Mouse (Mus musculus): ENCODE results near the gene Kcnip4. TPM values are rescaled to one million over a fixed set of nuclear protein-coding genes. Genes with fewer than 3 reads are reported as not detected.

The Kcnip4 gene
- not detected for polyA plus RNA-seq (2017; shearing (Covaris generic))

DNA sequence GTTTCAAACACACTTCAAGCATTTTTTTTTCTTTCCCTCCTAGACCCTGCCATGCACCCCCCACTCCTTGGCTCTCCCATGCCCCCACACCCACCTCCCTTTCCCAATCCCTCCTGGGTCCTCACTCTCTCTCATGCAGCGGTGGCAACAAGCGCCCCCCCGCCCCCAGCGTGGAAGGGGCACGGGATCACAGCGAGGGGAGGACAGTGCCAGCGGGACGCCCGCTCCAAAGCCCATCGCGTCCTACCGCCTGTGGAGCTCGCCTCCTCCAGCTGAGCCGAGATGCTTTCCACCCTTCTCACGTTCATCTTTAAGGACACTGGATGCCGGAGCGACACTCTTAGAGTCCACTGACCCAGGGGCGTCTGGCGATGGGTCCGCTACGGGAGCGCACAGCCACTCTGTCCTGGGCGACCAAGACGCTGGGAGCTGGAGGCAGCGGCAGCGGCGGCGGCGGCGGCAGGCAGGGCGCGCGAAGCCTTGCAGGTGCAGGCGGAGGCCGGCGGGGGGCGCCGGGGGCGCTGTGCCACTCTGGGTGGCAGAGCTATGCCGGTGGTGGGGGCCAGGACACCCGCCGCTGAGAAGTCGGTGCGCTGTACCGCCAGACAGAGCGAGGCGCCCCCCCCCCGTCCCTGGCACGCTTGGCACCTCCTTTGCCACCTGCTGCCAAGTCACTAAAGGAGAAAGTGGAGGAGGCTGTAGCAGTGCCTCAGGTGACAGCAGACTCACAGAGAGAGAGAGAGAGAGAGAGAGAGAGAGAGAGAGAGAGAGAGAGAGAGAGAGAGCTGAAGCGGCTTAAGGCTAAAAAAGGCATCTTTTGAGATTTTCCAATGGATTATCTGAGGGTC is at the start of gene Kcnip4:
Gene Kcnip4, minus strand, starts transcription at position 514 of the 848 bp plus-strand sequence.
- no peak for ATAC-seq

DNA sequence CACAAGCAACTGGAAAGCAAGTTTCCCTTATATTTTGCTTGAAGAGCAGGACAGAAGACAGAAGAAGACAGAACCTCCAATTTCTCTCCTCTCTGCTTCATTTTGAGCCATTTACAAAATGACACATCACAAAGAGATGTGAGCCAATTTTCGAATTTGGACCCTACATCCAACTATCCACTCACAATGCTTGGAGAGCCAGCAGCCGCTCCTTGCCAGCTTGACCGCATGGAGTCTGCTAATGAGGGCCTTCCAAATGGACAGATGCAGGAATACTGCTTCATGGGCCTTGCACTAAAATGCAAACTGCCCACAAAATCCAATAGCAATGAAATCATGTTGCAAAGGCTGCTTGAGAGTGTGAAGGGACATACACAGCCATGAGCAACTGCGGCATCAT is 47.2 kb upstream of the Kcnip4 start:
- ATAC-seq: no peak

DNA sequence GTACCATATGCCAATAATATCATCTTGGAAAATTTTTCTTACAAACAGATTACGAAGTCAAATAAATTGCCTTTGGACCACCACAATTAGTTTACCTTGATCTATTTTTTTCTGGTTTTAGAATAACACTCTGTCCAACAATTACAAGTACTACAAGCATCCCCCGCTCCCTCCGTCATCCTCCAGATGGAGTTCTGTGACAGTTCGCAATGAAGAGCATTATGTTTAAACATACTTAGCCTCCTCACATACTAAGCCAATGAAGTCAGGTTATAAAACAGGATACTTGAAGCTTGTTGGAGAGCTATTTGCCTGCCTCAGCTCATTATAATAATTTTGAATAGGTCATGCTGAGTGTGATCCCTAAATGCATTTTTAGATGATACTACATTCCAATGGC is 39.0 kb upstream of the Kcnip4 start:
- ATAC-seq: no peak

DNA sequence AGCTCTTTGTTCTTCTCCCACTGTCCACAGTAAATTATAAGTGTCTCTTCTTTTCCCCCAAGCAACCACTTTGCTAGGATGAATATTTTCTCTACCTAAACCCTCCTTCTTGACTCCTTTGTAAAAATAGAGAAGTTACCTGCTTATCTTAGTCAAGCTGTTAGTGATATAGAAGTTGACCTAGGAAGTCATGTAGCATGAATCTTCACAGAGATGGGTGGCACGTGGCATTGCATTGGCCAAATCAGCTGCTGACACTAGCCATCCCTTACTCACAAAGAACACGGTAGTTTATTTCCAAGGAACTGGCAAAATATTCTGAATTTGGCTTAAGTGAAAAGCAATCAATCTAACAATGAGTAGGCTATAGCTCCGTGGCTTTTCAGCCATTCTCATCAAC is 32.7 kb upstream of the Kcnip4 start:
- ATAC-seq: no peak

DNA sequence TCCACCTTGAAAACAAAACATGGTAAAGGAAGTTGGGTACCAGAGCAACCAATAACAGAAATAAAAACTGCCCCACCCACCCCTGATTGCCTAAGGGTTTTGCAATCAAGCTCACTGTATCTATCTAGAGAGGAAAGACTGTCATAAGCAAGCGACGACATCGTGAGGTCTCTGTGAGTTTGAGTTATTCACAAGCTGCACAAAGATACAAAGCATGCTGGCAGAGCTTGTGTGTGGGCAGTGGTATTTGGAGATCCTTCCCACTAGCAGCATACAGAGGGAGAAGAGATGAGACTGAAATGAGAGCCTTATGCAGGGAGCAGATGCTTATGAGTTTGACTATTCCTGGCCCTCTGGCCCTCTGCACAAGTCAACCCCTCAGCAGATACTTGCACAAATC is 23.2 kb upstream of the Kcnip4 start:
- ATAC-seq: no peak

DNA sequence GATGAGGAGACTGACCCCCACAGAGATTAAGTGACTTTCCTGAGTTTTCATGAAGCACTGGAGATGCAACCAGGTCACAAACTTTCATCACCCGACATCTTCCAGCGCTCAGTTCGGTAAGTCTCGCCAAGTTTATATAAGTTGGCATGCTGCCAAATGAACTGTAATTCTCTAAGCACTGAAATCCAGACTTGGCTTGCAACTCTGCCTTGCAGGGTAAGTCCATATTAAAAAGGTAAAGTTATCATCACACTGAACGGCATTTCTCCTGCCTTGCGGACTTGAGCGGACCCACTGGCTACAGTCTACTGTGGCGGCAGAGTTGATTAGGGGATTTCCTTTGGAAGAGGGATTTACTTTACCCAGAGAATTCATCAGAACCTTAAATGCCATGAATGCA is 4.7 kb upstream of the Kcnip4 start:
- ATAC-seq: no peak

DNA sequence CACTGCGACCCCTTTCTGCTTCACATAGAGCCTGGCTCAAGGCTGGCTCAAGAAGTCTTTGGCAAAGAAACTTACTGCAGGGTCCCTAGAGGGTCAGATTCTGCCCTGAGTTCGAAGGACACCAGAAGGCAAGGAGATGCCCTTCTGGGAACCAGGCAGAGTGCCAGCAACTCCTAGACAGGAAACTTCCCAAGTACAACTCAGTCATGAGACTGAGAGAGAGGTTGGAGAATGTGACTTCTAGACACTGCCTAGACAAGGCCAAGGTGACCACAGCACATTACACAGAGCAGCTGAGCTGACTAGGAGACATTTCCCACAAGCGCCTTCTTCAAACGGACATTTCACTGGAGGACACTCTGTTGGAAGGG is 520 bp upstream of the Kcnip4 start:
- no peak for ATAC-seq

DNA sequence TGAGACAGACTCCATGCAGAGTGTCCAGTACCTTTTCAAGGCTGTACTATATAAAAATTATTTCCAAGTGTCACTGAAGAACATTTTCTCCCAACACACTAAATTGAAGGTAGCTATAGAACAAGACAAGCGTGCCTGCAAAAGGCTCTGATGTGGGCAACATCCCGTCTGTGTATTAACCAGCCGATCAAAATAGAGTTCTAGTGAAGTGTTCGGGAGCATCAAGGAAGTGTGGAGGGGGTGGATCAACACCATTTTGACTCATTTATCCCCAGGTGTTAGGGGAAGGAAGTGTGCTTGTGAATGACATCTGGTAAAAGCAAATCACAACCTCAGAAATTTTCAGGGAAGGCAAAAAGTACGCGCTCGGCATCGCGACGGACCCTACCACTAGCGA is 712 bp downstream of the Kcnip4 start:
- no peak for ATAC-seq

DNA sequence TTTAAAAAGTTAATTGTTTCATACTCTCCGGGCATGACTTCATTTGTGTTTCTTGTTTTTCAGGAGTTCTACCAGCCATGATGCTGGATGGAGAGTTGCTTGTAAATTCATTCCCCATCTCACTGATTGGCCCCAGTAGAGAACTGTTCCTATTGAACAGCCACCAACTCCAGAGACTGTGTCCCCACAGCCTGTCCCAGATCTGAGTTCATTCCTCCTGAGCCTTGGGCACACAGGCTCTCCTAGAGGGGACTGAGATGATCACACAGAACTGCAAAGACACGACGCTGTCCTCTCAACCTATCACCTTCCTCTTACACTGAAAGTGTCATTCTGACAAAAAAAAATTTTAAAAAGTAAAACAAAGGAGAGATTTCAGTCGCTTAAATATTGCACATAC is 1.7 kb downstream of the Kcnip4 start:
- no peak for ATAC-seq

DNA sequence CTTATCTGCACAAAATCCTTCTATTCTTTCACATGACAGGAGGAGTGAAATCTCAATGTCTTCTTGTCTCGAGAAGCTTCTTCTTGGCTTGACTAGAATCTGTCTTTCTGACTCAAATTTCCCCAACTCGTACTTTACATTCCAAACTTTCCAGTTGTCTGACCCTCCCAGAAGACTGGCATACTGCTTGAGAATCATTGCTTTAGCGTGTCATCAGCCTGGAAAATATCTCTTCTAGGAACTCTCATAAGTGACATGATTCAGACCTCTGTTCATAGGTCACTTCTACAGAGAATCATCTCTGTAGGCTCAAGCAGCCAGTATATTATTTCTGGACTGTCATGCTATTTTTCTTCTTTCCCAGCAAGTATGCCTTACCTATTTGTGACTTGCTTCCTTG is 26.0 kb downstream of the Kcnip4 start:
- no peak for ATAC-seq

DNA sequence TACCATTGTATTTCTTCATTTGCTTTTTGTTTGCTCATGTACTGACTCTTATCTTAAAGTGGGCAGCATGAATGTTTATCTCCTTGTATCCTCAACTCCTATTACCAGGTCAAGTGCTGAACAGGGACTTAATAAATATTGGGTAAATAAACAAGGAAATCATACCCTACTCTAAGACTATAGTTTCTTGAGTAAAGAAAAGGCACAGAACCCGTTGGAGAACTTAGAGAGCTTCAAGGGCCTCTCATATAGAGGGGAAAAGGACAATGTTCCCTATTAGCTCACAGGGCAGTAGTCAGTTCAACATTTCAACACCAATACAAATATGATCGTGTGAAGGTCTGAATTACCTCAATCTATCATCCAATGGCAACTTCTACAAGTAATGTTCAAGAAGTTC is 37.4 kb downstream of the Kcnip4 start:
- no peak for ATAC-seq

DNA sequence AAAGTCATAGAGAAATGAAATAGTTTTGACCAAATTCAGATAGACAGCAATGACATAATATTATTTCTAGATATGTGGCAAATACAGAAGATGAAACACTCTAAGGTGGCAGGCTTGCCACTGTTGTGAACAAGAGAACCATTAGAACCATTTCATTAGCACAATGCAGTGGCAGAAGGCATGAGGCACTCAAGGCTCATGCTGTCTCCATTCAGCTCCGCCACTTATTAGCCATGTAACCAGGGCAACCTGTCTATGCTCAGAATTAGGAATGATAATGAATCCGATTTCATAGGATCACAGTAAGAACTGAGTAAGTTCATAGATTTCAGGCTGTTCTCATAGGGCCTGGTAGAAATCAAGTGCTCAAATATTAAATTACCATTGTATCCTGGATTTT is 54.0 kb downstream of the Kcnip4 start:
- ATAC-seq: no peak

DNA sequence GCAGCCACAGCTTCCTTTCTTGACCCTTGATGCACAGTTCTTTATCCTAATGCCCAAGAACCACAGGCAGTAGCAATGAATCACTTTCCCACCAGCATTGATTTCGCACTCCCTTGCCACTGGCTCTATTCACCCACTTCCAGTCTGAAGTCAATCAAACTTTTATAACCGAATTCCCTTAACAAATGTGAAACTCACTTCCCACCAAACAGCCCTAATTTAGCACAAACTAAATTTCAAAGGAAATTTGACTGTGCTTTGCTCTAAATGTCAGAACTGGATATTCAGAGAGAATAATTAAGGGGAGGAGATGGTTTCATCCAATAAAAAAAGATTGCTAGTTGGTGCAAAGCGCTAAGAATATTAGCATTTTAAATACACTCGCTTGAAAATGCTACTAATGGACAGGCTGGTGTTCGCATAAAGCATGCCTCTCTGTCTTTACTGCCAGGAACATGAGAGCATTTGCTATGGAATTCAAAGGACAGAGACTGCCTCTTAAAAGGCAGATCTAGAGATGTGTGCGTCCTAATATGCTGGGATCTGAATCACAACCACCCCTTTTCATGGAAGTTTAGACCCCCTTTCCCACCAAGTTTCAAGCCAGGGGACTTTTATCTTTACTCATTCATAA is 63.9 kb downstream of the Kcnip4 start:
- no peak for ATAC-seq

DNA sequence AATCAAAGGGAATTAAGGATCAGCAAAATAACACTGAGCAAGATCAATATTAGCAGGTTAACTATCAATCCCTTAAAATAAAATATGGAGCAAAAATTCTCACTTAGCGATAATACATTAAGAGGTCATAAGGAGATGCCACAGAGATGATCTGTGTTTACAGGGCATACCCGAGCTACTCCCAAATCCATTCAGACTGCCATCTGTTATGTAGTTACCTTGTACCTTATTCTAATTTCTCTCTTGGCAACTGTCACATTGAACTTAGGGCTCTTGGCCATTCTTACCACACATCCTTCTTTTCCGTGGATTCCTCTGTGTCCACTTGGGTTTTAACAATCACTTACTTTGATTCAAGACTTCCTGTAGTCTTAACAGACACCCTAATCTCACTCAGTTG is 71.6 kb downstream of the Kcnip4 start:
- ATAC-seq: no peak

DNA sequence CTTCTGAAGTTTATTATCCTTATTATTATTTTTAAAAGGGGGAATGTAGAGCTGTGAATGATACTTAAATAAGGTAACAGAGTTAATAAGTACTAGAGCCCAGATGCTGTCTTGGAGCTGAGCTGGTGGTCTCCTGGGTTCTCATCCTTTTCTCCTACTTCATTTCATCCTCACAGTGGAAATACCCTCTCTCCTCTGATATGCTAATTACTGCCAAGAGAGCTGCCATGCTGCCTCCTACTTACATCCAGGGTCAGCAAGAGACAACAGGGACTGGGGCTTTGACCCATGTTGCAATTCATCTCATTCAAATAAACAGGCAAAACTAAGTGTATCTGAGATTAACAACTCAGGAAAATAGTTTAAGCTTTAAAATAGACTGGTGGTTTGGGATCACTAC is 73.4 kb downstream of the Kcnip4 start:
- no peak for ATAC-seq

DNA sequence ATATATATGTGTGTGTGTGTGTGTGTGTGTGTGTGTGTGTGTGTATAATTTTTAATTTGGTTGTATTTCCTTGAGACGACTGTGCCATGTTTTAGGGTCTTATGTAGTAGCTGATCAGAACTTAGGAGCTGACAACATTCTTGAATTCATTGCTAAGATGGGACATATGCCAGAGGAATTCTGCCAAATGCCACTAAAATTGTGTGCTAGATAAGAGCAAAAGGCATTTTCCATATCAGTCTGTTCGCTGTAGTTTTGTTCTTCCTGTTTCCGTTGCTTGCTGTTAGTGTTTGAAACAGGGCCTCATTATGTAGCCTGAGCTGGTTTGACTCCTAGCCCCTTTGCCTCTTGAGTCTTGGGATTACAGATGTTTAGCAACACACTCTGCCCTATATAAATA is 73.8 kb downstream of the Kcnip4 start:
- no peak for ATAC-seq

DNA sequence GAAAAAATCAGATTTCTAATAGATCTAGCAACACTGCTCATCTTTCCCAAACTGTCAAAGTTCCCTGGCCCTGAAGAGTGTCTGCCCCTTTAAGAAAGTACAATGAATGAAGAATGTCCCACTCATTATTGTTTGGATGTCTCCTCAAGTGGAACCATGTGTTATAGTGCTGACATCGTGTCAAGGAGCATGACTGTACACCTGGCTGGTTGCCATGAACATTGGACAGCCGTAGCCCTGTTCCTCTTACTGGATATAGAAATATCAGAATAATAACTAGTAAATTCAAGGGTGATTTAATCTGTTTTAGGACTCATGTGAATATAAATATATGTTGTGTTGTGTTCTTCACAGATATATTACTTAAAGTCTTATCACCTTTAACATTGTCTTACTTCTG is 87.5 kb downstream of the Kcnip4 start:
- no peak for ATAC-seq

DNA sequence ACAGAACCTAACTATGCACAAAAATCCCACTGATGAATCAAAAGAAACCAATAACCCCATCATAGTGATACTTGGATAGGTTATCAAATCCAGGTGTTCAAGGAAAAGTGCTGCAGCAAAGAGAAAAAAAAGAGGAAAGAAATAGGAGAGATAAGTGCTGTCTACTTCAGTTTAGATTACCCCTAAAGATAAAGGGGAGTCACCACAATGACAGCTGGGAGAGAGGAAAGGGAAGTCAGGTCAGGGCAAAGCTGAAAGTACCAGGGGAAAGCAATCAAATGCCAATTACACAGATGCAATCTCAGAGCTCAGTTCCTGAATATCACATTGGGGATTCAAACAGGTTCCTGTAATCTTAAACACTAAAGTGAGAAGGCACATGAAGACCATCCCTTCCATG is 97.0 kb downstream of the Kcnip4 start:
- ATAC-seq: no peak

DNA sequence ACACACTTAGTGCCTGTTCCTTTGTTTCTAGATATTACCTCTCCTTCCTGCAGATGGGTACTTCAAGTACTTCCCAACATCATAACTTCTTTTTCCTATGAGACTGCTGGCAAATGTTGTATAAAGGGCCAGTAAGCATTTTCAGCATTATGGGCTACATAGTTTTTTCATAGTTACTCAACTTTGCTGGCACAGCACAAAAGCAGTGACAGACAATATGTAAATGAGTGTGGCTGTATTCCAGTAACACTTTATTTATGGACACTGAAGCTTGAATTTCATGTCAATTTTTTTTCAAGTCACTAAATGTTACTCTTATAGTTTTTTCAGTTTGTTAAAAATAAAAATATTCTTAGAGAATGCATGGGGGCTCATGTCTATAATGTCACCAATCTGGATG is 105.0 kb downstream of the Kcnip4 start:
- ATAC-seq: no peak

DNA sequence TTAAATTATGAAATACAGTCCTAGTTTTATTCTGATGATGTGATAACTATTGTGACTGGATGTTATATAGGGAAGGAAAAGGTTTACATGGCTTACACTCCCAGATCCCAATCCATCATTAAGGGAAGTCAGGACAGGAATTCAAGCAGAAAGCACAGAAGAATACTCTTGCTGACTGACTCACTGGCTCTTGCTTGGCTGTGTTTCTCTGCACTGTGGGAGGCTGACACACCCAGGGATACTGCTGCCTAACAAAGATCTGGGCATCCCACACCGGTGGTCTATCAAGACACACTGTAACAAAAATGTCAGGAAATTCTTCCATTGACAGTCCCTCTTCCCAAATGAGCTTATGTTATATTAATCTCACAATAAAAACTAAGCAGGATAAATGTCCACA is 116.4 kb downstream of the Kcnip4 start:
- ATAC-seq: no peak

DNA sequence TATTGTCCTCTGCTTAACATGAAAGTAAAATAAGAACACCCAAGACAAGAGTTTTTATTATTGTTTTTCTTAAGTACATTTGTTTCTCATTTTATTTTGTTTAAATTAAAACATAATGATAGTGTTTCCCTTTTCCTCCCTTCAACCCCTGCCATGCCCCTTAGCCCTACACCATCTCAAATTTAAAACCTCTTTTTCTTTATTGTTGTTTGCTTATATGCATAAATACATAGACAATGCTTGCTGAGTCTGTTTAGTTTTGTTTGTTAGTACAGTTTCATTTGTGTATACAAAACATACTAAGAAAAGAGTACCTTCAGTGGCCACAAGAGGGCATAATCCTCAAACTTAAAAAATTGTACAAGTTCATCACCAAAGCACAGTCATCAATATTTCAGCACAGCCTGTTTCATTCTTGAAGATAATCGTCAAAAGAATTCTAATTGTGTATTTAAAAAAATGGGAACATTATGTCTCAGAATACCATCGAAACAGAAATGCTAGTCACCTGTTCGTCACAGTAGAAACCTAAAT is 154.1 kb downstream of the Kcnip4 start:
- no peak for ATAC-seq

DNA sequence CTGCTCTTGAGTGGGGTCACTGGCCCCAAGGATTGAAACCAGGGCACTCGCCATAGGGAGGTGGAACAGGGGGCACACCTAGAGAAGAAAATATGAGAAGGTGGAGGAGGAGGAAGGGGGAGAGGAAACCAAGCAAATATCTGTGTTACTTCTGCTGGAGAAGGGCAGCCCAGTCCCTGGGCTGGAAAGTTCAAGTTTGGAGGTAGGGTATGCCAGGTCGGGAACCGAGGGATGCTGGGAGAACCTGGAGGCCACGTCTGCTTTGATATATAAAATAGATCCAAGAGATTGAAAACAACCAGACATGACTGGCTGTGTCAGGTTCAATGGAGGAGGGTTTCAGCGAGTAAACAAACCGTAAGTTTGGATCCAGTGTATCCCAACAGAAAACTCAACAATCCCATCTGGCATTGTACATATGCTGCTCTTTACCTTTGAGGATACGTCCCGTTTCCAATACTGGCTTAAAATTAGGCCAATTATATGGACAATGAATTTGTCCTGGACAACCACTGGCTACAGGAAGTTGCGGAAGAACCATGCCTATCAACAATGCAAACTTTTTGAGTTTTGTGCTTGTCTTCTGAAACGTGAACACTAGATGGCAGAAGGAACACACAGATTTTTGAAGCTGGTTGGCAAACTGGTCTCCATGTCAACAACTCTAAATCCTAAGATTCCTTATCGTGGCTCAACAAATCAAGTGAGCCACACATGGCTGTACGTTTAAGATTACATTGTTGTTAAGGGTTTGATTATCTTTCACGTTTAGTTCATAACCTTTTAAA is 155.9 kb downstream of the Kcnip4 start:
- ATAC-seq: no peak

DNA sequence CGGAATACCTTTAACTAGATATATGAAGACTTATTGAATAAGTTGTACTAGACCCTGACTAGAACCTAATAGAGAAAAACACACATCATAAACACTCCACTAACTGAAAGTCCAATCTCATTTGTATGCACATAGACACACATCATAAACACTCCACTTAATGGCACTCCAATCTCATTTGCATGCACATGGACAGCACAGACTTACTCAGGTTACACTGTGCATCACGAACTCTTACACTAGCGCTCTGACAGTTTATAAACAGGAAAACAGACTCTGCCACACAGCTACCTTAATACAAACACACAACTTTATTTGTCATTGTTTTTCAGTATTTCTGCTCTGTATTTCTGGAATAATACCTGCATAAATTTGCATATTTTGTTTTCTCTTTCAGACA is 168.3 kb downstream of the Kcnip4 start:
- ATAC-seq: no peak

DNA sequence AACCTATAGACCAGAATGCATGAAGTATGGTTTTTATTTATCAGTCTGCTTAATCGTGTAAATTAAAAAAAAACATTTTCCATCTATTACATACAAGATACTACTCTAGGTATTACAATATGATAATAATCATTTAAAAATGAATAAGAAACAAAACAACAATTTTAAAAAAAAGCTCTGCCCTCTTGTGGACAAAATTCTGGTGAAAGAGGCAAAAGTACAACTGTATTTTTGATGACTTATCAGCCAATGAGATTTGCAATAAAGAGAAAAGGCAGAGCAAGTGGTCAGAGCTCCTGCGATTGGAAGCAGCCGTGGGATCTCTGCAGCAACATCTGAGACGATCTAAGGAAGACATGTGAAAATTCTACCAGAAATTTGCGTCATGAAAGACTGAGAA is 172.6 kb downstream of the Kcnip4 start:
- no peak for ATAC-seq

Data from CD4-positive, CD25-positive, alpha-beta regulatory T cell, adult 4 months (primary cell).